Mouse (Mus musculus) ES-Bruce4 (cell line): ENCODE measurements around the gene Cbx5. TPM values are rescaled to one million over a fixed set of nuclear protein-coding genes. Genes with fewer than 3 reads are reported as not detected.

Source experiments
- H3K27ac ChIP-seq: 2 replicates; pipeline ENCODE4 v1.5.1; 2012; ENCODE audit warnings: low read length, inconsistent platforms; ENCODE audit not compliant: insufficient read depth
- H3K27me3 ChIP-seq: 2 replicates; pipeline ENCODE4 v1.6.1; 2012; ENCODE audit warnings: mild to moderate bottlenecking, low read length, inconsistent platforms; ENCODE audit not compliant: control insufficient read depth, poor library complexity, insufficient read depth, severe bottlenecking
- H3K36me3 ChIP-seq: 2 replicates; pipeline ENCODE4 v1.6.1; 2012; ENCODE audit warnings: inconsistent platforms, mild to moderate bottlenecking, low read length, moderate library complexity; ENCODE audit not compliant: control insufficient read depth, poor library complexity, insufficient read depth, severe bottlenecking
- H3K4me1 ChIP-seq: one replicate; pipeline ENCODE4 v1.8.1; 2011; ENCODE audit warnings: low read length; ENCODE audit not compliant: control insufficient read depth, insufficient read depth
- H3K4me3 ChIP-seq: 2 replicates; pipeline ENCODE4 v1.5.1; 2011; ENCODE audit warnings: low read depth, mild to moderate bottlenecking, low read length
- H3K9ac ChIP-seq: 2 replicates; pipeline ENCODE4 v1.6.1; 2012; ENCODE audit warnings: low read depth, mild to moderate bottlenecking, inconsistent platforms; ENCODE audit not compliant: poor library complexity, severe bottlenecking
- H3K9me3 ChIP-seq: replicated peaks from 2 replicates; pipeline ENCODE4 v1.6.1; 2012; ENCODE audit warnings: mild to moderate bottlenecking, low read length, inconsistent platforms; ENCODE audit not compliant: control insufficient read depth, poor library complexity, insufficient read depth, severe bottlenecking
- CTCF ChIP-seq: IDR thresholded peaks from one replicate; pipeline ENCODE4 v1.8.1; 2011; ENCODE audit warnings: low read depth, low read length
- EP300 ChIP-seq: IDR thresholded peaks from 2 replicates; pipeline ENCODE4 v1.6.1; 2011; ENCODE audit warnings: low read depth, low read length; ENCODE audit not compliant: insufficient read depth
- POLR2A ChIP-seq: IDR thresholded peaks from one replicate; pipeline ENCODE4 v1.8.1; 2011; ENCODE audit warnings: low read length; ENCODE audit not compliant: insufficient read depth
- polyA plus RNA-seq: library from polyadenylated mRNA; stranded (reverse); fragments of >200 nt; gene quantifications from 2 replicates; pipeline ENCODE4 v1.2.4, GENCODE M21; 2011; ENCODE audit warnings: low read depth; ENCODE audit not compliant: missing spikeins, insufficient read depth, insufficient read length

Gene Cbx5
- polyA plus RNA-seq, 1 experiment, result 317 TPM

DNA sequence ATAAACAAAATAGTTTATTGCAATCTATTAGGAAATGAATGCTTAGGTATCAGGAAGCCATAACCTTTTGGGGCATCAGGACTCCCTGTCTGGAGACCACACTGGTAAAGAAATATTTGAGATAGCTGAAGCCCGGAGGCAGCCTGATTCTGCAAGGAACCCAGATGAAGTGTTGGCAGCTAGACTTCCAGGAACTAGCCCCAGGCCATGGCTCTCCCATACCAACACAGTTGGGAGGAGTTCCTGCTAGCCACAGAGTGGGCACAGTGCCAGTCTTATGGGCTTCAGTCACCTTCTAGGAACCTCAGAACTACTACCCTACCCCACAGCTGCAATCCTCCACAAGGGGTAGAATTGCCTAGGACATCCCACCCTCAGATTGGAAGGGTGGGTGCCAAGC, 20.4 kb upstream of the Cbx5 start:
- Histone ChIP-seq H3K27me3 (no peaks in the 10 kb centered on the region), H3K27ac (no peak overlapping the region), H3K9ac (no peak overlapping the region), H3K4me1 (no peaks in the 10 kb centered on the region), H3K36me3 (no peaks in the 10 kb centered on the region), H3K9me3 (no peaks in the 10 kb centered on the region), H3K4me3 (no peak overlapping the region)
- TF ChIP-seq POLR2A, result no peak
- no peak for TF ChIP-seq EP300
- TF ChIP-seq CTCF, result no peak

DNA sequence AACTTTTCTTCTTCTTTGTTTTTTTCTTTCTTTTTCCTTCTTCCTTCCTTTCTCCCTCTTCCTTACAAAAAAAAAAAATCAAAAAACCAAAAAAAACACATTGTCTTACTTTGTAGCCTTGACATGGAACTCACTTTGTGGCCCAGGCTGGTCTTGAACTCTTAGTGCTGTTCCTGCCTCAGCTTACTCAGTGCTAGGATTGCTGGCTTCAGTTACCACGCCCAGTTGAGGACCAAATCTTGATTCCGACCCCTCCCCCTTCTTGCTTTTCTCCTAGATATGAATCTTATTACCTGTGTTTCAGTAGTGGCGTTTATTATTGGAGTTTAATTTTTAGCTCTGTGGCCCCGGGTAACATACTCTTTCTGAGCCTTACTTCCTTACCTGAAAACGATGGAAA, 19.5 kb upstream of the Cbx5 start:
- H3K36me3 ChIP-seq, result no peaks in the 10 kb centered on the region
- H3K4me3 ChIP-seq, result no peak overlapping the region
- no peak overlapping the region for H3K27ac ChIP-seq
- H3K9ac ChIP-seq, result peak overlapping the region; percentile 61; the same call in 1 of the 2 replicates
- no peaks in the 10 kb centered on the region for H3K27me3 ChIP-seq
- no peaks in the 10 kb centered on the region for H3K4me1 ChIP-seq
- TF ChIP-seq POLR2A (no peak), EP300 (no peak), CTCF (no peak)
- H3K9me3 ChIP-seq, result no peaks in the 10 kb centered on the region

DNA sequence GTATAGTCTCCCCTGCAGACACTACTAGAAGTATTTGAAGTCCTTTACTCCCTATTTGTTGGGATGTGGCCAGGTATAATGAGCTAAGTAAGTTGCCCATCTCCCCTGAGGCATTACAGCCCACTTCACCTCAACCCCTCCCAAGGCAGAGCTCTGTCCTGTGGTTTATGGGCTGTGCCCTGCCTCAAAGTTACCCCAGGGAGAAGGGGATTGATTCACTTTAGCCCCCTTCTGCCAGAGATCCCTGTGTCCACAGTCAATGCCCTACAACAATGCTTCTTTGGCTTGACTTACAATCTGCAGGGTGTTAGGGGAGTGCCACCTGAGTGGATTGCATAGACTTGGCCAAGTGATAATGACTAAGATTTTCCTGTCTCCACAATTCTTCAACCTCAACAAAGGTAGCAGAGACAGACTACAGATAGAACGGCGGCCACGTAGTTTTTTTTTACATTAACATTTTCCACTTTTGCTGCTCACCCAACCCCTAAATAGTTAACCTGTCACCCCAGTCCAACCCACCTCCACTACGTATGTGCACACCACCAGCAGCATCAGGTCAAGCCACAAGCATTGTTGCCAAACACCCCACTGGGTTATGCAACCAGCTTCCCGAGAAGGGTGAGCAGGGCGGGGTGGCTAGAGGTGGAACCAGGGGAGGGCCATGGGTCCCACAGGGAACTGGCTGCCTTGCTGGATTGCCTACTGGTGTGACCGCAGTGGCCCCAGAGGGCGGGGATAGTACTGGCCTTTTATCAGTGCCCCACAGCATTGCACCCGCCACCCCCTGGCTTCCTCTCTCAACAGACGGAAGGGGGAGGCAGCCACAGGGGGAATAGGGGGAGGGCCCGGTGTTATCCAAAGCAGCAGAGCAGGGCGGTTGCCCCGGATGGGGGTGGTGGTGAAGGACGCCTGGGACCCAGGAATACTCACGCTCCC, 18.4 kb upstream of the Cbx5 start, which contains the start of gene Nfe2:
TSS of gene Nfe2 (minus strand) at position 614 of the 939 bp plus-strand sequence.
- Histone ChIP-seq H3K4me3 (peak within 1 kb of the TSS; percentile 40), H3K36me3 (no peaks in the 10 kb centered on the region), H3K9me3 (no peaks in the 10 kb centered on the region), H3K9ac (peak within 1 kb of the TSS; percentile 61), H3K27ac (no peak within 1 kb of the TSS), H3K27me3 (no peaks in the 10 kb centered on the region), H3K4me1 (no peaks in the 10 kb centered on the region)
- TF ChIP-seq POLR2A (no peak), CTCF (no peak), EP300 (no peak)

DNA sequence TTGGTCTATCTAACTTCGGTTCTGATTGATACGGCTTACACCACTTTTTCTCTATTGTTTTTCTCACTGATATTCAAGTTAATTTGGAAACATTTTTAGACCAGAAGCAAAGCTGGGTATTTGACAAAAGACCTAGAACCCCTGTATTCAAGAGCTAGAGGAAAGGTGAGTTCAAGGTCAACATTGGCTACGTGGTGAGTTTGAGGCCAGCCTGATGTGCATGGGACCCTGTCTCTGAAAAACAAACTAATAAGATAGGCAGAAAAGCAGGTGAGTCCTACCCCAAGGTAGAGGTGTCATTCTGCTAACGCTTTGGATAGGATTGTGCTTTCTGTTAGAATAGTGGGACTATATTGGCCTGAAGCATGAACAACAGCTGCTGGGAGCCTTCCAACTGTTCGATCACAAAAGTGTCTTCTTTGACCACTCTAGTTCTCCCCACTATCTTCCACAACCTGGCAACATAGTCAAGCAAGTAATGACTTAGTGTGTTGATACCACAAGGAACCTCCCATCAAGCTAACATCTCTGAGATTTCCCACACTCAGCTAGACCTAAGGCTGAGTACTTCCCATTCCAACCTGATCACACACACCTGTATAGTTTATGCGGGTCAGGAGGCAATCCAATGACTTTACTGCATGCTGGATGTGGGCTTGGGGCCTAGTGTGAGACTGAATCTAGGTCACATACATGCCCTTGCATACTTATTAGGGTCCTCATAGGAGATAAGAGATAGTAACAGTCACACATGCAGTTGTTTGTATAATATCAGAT, 16.8 kb upstream of the Cbx5 start:
- H3K4me3 ChIP-seq, result no peak overlapping the region
- no peaks in the 10 kb centered on the region for H3K27me3 ChIP-seq
- no peak overlapping the region for H3K27ac ChIP-seq
- TF ChIP-seq POLR2A (no peak), EP300 (no peak), CTCF (no peak)
- no peaks in the 10 kb centered on the region for H3K36me3 ChIP-seq
- H3K9me3 ChIP-seq, result no peaks in the 10 kb centered on the region
- no peaks in the 10 kb centered on the region for H3K4me1 ChIP-seq
- H3K9ac ChIP-seq, result no peak overlapping the region

DNA sequence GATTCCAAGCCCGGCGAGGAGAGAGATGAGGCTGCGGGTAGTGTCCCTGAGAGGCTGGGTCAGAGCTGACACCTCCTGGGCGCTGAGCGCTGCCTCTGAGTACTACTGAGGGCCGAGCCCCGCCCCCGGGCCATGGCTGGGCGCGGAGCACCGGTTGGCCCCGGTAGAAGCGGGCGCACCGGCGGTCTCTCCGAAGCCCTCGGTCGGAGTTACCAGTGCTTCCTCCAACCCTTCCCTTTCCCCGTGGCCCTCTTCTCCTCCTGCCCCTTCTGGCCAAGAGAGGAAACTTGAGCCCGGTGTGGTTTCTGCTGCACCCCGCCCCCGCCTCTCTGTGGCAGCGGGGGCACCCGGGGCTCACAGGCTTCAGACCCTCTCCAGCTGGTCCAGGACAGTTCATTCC, 15.6 kb upstream of the Cbx5 start:
- TF ChIP-seq POLR2A (no peak), EP300 (no peak), CTCF (no peak)
- Histone ChIP-seq H3K9ac (peak overlapping the region; percentile 66), H3K9me3 (no peaks in the 10 kb centered on the region), H3K27ac (no peak overlapping the region), H3K27me3 (no peaks in the 10 kb centered on the region), H3K4me3 (peak overlapping the region; percentile 34), H3K4me1 (no peaks in the 10 kb centered on the region), H3K36me3 (no peaks in the 10 kb centered on the region)

- no peaks in the 10 kb centered on the region for H3K27me3 ChIP-seq
- no peak overlapping the region for H3K4me3 ChIP-seq
- no peak overlapping the region for H3K27ac ChIP-seq
- no peak overlapping the region for H3K9ac ChIP-seq
- TF ChIP-seq POLR2A (no peak), CTCF (no peak), EP300 (no peak)
- H3K4me1 ChIP-seq, result no peaks in the 10 kb centered on the region
- no peaks in the 10 kb centered on the region for H3K36me3 ChIP-seq
- H3K9me3 ChIP-seq, result no peaks in the 10 kb centered on the region
Measured at GRCm38 (mm10) chr15:103253352-103253751, 13.7 kb upstream of the Cbx5 start.
